Mouse (Mus musculus) liver, adult 2 months (tissue): ENCODE data around the gene Cacnb4. TPM values are rescaled to one million over a fixed set of nuclear protein-coding genes. Genes with fewer than 3 reads are reported as not detected.

Experiments
- DNase-seq: peaks from one replicate; pipeline ENCODE4 v3.0.0-alpha.2; 2011; ENCODE audit warnings: low read depth, low spot score; ENCODE audit errors: extremely low read depth
- H3K27ac ChIP-seq: fragments of 200-500 bp; replicated peaks from 2 replicates; pipeline ENCODE4 v1.5.1; 2012; ENCODE audit warnings: low read depth, mild to moderate bottlenecking, control low read depth, inconsistent platforms, low read length; ENCODE audit not compliant: insufficient read depth
- H3K27me3 ChIP-seq: fragments of 200-500 bp; 2 replicates; pipeline ENCODE4 v1.6.1; 2012; ENCODE audit warnings: mild to moderate bottlenecking, moderate library complexity, low read length, inconsistent platforms; ENCODE audit not compliant: control insufficient read depth, insufficient read depth
- H3K36me3 ChIP-seq: fragments of 200-500 bp; 2 replicates; pipeline ENCODE4 v1.6.1; 2012; ENCODE audit warnings: low read length, inconsistent platforms; ENCODE audit not compliant: control insufficient read depth, insufficient read depth
- H3K4me1 ChIP-seq: fragments of 200-500 bp; 2 replicates; pipeline ENCODE4 v1.6.1; 2011; ENCODE audit warnings: low read length; ENCODE audit not compliant: control insufficient read depth, insufficient read depth
- H3K4me3 ChIP-seq: fragments of 200-500 bp; 2 replicates; pipeline ENCODE4 v1.5.1; 2011; ENCODE audit warnings: low read depth, mild to moderate bottlenecking, control low read depth, low read length, moderate library complexity; ENCODE audit not compliant: insufficient read depth
- H3K79me2 ChIP-seq: fragments of 200-500 bp; 2 replicates; pipeline ENCODE4 v1.6.1; 2012; ENCODE audit warnings: inconsistent platforms, mild to moderate bottlenecking, low read length, moderate library complexity; ENCODE audit not compliant: control insufficient read depth, insufficient read depth
- H3K9ac ChIP-seq: fragments of 200-500 bp; 2 replicates; pipeline ENCODE4 v1.6.1; 2012; ENCODE audit warnings: low read depth, mild to moderate bottlenecking, control low read depth, inconsistent platforms, low read length
- CTCF ChIP-seq: fragments of 200-500 bp; IDR thresholded peaks from 2 replicates; pipeline ENCODE4 v1.5.1; 2011; ENCODE audit warnings: low read depth, low read length, control low read depth
- POLR2A ChIP-seq: fragments of 200-500 bp; IDR thresholded peaks from 2 replicates; pipeline ENCODE4 v1.6.1; 2011; ENCODE audit warnings: low read length, control low read depth; ENCODE audit not compliant: insufficient read depth; ENCODE audit errors: extremely low read depth
- whole genome bisulfite sequencing: fragments of 180-500 bp; shearing (Covaris S2); methylation state at CpG from one replicate; pipeline ENCODE4 v1.1.7; 2018; 5-methylcytosine and 5-hydroxymethylcytosine counted together
- polyA plus RNA-seq: library from polyadenylated mRNA; depleted of rRNA; stranded (reverse); fragments of >200 nt; gene quantifications from 2 replicates; pipeline ENCODE4 v1.2.3, GENCODE M21; 2012
- total RNA-seq: library from RNA; depleted of rRNA; stranded (reverse); fragments of >200 nt; gene quantifications from 2 replicates; pipeline ENCODE4 v1.2.3, GENCODE M21; 2014

Cacnb4 gene
- total and polyA plus RNA-seq, 2 experiments, result 0.01 TPM; not detected in 1

DNA sequence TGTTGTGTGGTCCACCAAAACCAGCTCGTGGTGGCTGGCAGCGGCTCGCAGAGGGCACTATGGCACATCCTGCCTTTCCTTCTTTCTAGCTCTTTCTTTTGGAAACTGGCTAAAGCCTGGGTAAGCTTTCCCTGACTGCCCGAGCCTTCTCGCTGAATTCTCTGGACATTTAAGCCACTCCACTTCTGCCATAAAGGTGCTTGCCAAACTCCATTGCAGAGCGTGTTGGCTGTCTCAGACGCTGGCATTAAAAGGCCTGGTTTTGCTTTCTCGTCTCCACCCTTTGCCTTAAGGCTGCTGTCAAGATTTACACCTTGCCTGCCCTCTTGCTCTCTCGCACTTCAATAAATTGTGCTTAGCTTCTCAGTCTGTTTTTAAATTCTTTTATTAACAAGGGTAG lies 139.5 kb downstream of the Cacnb4 start:
- no peak overlapping the region for H3K27ac ChIP-seq
- H3K27me3 ChIP-seq, result no peaks in the 10 kb centered on the region
- H3K79me2 ChIP-seq, result no peaks in the 10 kb centered on the region
- H3K9ac ChIP-seq, result no peak overlapping the region
- WGBS, result 99% methylated on average over 9 of the region's 9 CpGs
- TF ChIP-seq POLR2A (no peak), CTCF (no peak)
- H3K36me3 ChIP-seq, result no peaks in the 10 kb centered on the region
- H3K4me1 ChIP-seq, result no peaks in the 10 kb centered on the region
- H3K4me3 ChIP-seq, result no peak overlapping the region
- no peak for DNase-seq

DNA sequence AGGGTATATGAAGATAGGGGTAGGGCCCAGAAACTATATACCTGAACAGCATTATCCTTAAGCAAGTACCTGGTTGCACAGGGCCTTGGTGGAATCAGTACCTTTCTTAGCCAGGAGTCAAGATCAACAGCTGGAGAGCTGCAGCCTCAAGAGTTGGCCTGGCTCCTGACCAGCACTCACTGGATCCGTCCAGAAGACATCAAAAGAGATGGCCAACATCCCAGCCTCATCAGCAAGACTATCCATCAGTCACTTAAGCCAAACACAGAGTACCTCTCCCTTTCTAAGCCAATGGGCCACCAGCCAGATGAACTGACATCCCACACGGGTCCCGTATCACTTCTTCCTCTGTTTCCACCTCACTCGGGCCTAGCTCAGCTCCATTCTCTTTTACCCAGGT lies 140.1 kb downstream of the Cacnb4 start:
- H3K27ac ChIP-seq, result no peak overlapping the region
- no peak overlapping the region for H3K4me3 ChIP-seq
- no peak overlapping the region for H3K9ac ChIP-seq
- no peaks in the 10 kb centered on the region for H3K36me3 ChIP-seq
- no peaks in the 10 kb centered on the region for H3K79me2 ChIP-seq
- H3K4me1 ChIP-seq, result no peaks in the 10 kb centered on the region
- no peaks in the 10 kb centered on the region for H3K27me3 ChIP-seq
- DNase-seq, result no peak
- 91% methylated on average over 4 of the region's 4 CpGs for WGBS
- TF ChIP-seq POLR2A (no peak), CTCF (no peak)

DNA sequence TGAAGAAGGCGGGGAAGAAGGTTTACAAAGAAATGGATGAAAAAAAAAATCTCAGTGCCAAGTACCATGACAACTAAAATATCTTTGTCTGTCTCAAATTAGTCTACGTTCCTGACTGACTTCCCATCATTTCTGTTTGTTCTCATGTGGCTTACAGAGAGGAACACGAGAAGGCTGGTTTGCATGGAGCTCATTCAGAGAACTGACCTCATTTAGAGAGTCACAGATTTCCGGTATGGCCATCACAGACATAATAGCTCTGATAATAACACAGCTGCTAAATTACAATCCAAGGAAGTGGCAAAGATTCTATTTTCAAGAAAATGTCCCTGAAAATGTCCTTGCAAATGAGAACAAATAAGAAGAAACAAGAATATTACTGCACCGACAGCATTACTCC lies 142.9 kb downstream of the Cacnb4 start:
- TF ChIP-seq CTCF, result no peak
- no peak for TF ChIP-seq POLR2A
- H3K4me1 ChIP-seq, result no peaks in the 10 kb centered on the region
- no peaks in the 10 kb centered on the region for H3K27me3 ChIP-seq
- WGBS, result 80% methylated on average over 5 of the region's 5 CpGs
- H3K79me2 ChIP-seq, result no peaks in the 10 kb centered on the region
- no peaks in the 10 kb centered on the region for H3K36me3 ChIP-seq
- no peak for DNase-seq
- no peak overlapping the region for H3K4me3 ChIP-seq
- no peak overlapping the region for H3K27ac ChIP-seq
- no peak overlapping the region for H3K9ac ChIP-seq

DNA sequence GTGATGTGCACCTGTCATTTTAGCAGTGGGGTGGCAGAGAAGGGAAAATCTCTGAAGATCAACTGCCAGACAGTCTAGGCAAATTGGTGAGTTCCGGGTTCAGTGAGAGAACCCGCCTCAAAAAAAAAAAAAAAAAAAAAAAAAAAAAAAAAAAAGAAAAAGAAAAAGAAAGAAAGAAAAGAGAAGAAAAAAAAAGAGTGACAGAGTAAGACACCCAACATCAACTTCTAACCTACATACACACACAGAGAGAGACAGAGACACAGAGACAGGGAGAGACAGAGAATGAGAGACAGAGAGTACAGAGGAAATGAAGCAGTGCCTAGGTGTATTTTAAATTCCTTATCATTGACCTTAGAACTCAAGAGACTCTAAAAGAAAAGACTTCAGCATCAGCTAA lies 146.1 kb downstream of the Cacnb4 start:
- no peaks in the 10 kb centered on the region for H3K36me3 ChIP-seq
- DNase-seq, result no peak
- H3K79me2 ChIP-seq, result no peaks in the 10 kb centered on the region
- 89% methylated on average over 2 of the region's 2 CpGs for WGBS
- no peaks in the 10 kb centered on the region for H3K27me3 ChIP-seq
- H3K27ac ChIP-seq, result no peak overlapping the region
- no peaks in the 10 kb centered on the region for H3K4me1 ChIP-seq
- no peak overlapping the region for H3K9ac ChIP-seq
- TF ChIP-seq CTCF, result no peak
- no peak for TF ChIP-seq POLR2A
- no peak overlapping the region for H3K4me3 ChIP-seq

DNA sequence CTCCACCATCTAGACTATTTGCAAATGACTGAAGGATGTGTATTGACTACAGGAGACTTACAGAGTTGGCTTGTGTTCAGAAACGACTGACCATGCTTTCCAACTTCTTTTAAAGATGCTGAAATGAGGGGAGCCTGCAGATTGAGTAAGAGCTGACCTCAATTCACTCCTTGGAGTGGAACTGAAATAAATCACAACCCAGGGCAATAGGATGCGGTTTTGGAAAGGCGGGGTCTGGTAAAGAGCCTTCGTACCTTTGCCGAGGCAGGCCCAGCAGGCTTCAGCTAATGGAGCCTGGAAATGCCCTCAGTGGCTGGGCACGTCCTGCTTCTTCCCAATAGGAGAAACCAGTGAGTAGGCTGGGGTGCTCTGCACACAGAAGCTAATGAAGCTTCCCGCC lies 147.4 kb downstream of the Cacnb4 start:
- WGBS, result 94% methylated on average over 7 of the region's 7 CpGs
- TF ChIP-seq CTCF (no peak), POLR2A (no peak)
- no peaks in the 10 kb centered on the region for H3K79me2 ChIP-seq
- no peaks in the 10 kb centered on the region for H3K4me1 ChIP-seq
- H3K27me3 ChIP-seq, result no peaks in the 10 kb centered on the region
- no peak overlapping the region for H3K9ac ChIP-seq
- no peak overlapping the region for H3K4me3 ChIP-seq
- H3K36me3 ChIP-seq, result no peaks in the 10 kb centered on the region
- no peak overlapping the region for H3K27ac ChIP-seq
- no peak for DNase-seq

DNA sequence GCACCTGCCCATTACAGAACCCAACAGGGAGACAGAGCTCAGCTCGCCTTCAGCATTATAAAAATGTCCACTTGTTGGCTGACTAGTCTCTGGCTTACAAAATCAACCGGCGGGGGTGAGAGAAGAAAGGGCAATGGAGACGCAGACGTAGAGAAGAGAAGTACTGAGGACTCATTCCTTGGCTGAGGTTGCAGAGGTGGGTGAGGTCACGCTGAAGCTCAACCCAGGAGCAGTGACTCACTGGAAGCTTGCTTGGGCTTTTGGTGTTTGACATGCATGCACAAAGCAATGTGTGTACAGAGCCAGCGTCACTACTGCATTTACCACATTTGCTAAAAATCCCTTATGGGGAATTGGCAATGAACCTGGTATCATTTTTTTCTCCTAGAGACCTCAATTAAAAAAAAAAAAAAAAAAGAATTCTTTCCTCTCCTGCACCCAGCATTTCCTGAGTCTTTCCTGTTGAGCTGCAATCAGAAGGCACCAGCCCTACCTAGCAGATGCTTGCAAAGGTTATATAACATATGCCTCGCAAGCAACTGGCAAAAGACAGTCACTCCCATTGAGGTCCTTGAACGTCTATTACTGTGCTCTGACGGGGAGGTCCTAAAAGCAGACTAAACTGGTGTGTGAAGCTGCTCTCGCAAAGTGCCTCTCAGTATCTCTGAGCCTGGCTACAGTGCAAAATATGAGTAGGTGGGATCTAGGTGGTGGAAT lies 150.6 kb downstream of the Cacnb4 start:
- H3K9ac ChIP-seq, result no peak overlapping the region
- H3K4me3 ChIP-seq, result no peak overlapping the region
- TF ChIP-seq CTCF (no peak), POLR2A (no peak)
- H3K27ac ChIP-seq, result no peak overlapping the region
- no peaks in the 10 kb centered on the region for H3K36me3 ChIP-seq
- WGBS, result 81% methylated on average over 11 of the region's 11 CpGs
- no peaks in the 10 kb centered on the region for H3K79me2 ChIP-seq
- H3K27me3 ChIP-seq, result no peaks in the 10 kb centered on the region
- H3K4me1 ChIP-seq, result no peaks in the 10 kb centered on the region
- no peak for DNase-seq
